Mouse (Mus musculus) embryonic facial prominence, embryonic 12.5 days (tissue): ENCODE measurements at regions not wholly inside any gene's neighbourhood (a gene's known extent, or its start where the extent isn't known, plus 50 kb on each side); places are given as distances from the start of the nearest gene placed in this dataset.
A peak's percentile ranks its signal among the peaks of the same experiment; 100 is the strongest.

Source experiments
- ATAC-seq: fragments of 200-750 bp; cut with Nextera tagmentation; 2 replicates; pipeline ENCODE4 v1.8.0; 2017; ENCODE audit not compliant: insufficient number of reproducible peaks, insufficient read depth, low FRiP score, low TSS enrichment
- H3K27ac ChIP-seq: fragments of 300-500 bp; sonication (generic); 2 replicates; pipeline ENCODE4 v1.5.1; 2016; ENCODE audit warnings: mild to moderate bottlenecking
- H3K27me3 ChIP-seq: fragments of 300-500 bp; sonication (generic); 2 replicates; pipeline ENCODE4 v1.6.1; 2016; ENCODE audit warnings: mild to moderate bottlenecking, moderate library complexity
- H3K36me3 ChIP-seq: fragments of 300-500 bp; sonication (generic); 2 replicates; pipeline ENCODE4 v1.6.1; 2016; ENCODE audit warnings: mild to moderate bottlenecking
- H3K4me1 ChIP-seq: fragments of 300-500 bp; sonication (generic); 2 replicates; pipeline ENCODE4 v1.6.1; 2016
- H3K4me2 ChIP-seq: fragments of 300-500 bp; sonication (generic); replicated peaks from 2 replicates; pipeline ENCODE4 v1.6.1; 2016; ENCODE audit warnings: mild to moderate bottlenecking, moderate library complexity
- H3K4me3 ChIP-seq: fragments of 300-500 bp; sonication (generic); 2 replicates; pipeline ENCODE4 v1.5.1; 2016; ENCODE audit warnings: mild to moderate bottlenecking
- H3K9ac ChIP-seq: fragments of 300-500 bp; sonication (generic); 2 replicates; pipeline ENCODE4 v1.6.1; 2016; ENCODE audit warnings: mild to moderate bottlenecking, moderate library complexity
- H3K9me3 ChIP-seq: fragments of 300-500 bp; sonication (generic); 2 replicates; pipeline ENCODE4 v1.6.1; 2016; ENCODE audit warnings: mild to moderate bottlenecking, moderate library complexity
- WGBS: fragments of 180-500 bp; shearing (Covaris S2); methylation state at CpG from one replicate; pipeline ENCODE4 v1.1.7; 2016; 5-methylcytosine and 5-hydroxymethylcytosine counted together

- Histone ChIP-seq H3K9me3 (no peaks in the 10 kb centered on the region), H3K27me3 (no peaks in the 10 kb centered on the region), H3K36me3 (peaks cover 13% of the 10 kb centered on the region), H3K4me3 (no peak overlapping the region), H3K9ac (no peak overlapping the region), H3K4me2 (no peak overlapping the region), H3K27ac (no peak overlapping the region), H3K4me1 (peaks cover 27% of the 10 kb centered on the region)
- 43% methylated on average over 6 of the region's 6 CpGs for WGBS
- no peak for ATAC-seq
These were observed 171.7 kb upstream of the Mrps10 start for GRCm38 (mm10) chr17:47196992-47197391.

- Histone ChIP-seq H3K36me3 (peaks cover 17% of the 10 kb centered on the region), H3K27me3 (no peaks in the 10 kb centered on the region), H3K4me1 (peaks cover 27% of the 10 kb centered on the region), H3K9ac (no peak overlapping the region), H3K9me3 (no peaks in the 10 kb centered on the region), H3K4me3 (no peak overlapping the region), H3K4me2 (no peak overlapping the region), H3K27ac (no peak overlapping the region)
- ATAC-seq: no peak
- WGBS: 68% methylated on average over 7 of the region's 7 CpGs
These were observed 172.7 kb upstream of the Mrps10 start for GRCm38 (mm10) chr17:47195981-47196380.

- peaks cover 17% of the 10 kb centered on the region for H3K36me3 ChIP-seq
- no peak overlapping the region for H3K4me2 ChIP-seq
- H3K4me1 ChIP-seq: peaks cover 41% of the 10 kb centered on the region
- 90% methylated on average over 14 of the region's 14 CpGs for WGBS
- H3K9me3 ChIP-seq: no peaks in the 10 kb centered on the region
- no peak overlapping the region for H3K4me3 ChIP-seq
- no peak for ATAC-seq
- H3K9ac ChIP-seq: no peak overlapping the region
- H3K27me3 ChIP-seq: no peaks in the 10 kb centered on the region
- no peak overlapping the region for H3K27ac ChIP-seq
These were observed 174.1 kb upstream of the Mrps10 start for GRCm38 (mm10) chr17:47194463-47195012.

- H3K9ac ChIP-seq: no peak overlapping the region
- peaks cover 17% of the 10 kb centered on the region for H3K36me3 ChIP-seq
- no peaks in the 10 kb centered on the region for H3K9me3 ChIP-seq
- no peaks in the 10 kb centered on the region for H3K27me3 ChIP-seq
- no peak overlapping the region for H3K4me3 ChIP-seq
- 92% methylated on average over 3 of the region's 3 CpGs for WGBS
- H3K4me2 ChIP-seq: no peak overlapping the region
- peaks cover 17% of the 10 kb centered on the region for H3K4me1 ChIP-seq
- no peak overlapping the region for H3K27ac ChIP-seq
- ATAC-seq: no peak
These were observed 177.3 kb upstream of the Mrps10 start for GRCm38 (mm10) chr17:47191416-47191815.

- Histone ChIP-seq H3K4me1 (peaks cover 15% of the 10 kb centered on the region), H3K27ac (no peak overlapping the region), H3K9me3 (no peaks in the 10 kb centered on the region), H3K27me3 (no peaks in the 10 kb centered on the region), H3K9ac (no peak overlapping the region), H3K4me3 (no peak overlapping the region), H3K36me3 (peaks cover 17% of the 10 kb centered on the region), H3K4me2 (no peak overlapping the region)
- ATAC-seq: no peak
- 85% methylated on average over 7 of the region's 7 CpGs for WGBS
These were observed 178.9 kb upstream of the Mrps10 start for GRCm38 (mm10) chr17:47189770-47190169.

- ATAC-seq: no peak
- no peaks in the 10 kb centered on the region for H3K27me3 ChIP-seq
- no peak overlapping the region for H3K4me3 ChIP-seq
- H3K9ac ChIP-seq: no peak overlapping the region
- no peaks in the 10 kb centered on the region for H3K36me3 ChIP-seq
- H3K27ac ChIP-seq: 0 out of 2 replicates have a peak overlapping the region, but pooled peaks have one; percentile 17
- 77% methylated on average over 6 of the region's 6 CpGs for WGBS
- peaks cover 21% of the 10 kb centered on the region for H3K4me1 ChIP-seq
- H3K4me2 ChIP-seq: no peak overlapping the region
- no peaks in the 10 kb centered on the region for H3K9me3 ChIP-seq
These were observed 173.8 kb upstream of the Ubr2 start for GRCm38 (mm10) chr17:47184148-47184547.

- 56% methylated on average over 6 of the region's 6 CpGs for WGBS
- Histone ChIP-seq H3K9ac (no peak overlapping the region), H3K27me3 (no peaks in the 10 kb centered on the region), H3K27ac (no peak overlapping the region; the same call in 1 of the 2 replicates), H3K4me1 (peaks cover 40% of the 10 kb centered on the region), H3K4me2 (no peak overlapping the region), H3K4me3 (no peak overlapping the region), H3K9me3 (no peaks in the 10 kb centered on the region), H3K36me3 (no peaks in the 10 kb centered on the region)
- no peak for ATAC-seq
These were observed 171.8 kb upstream of the Ubr2 start for GRCm38 (mm10) chr17:47182118-47182517.

- Histone ChIP-seq H3K4me1 (peaks cover 43% of the 10 kb centered on the region), H3K27me3 (no peaks in the 10 kb centered on the region), H3K36me3 (no peaks in the 10 kb centered on the region), H3K9ac (no peak overlapping the region), H3K9me3 (no peaks in the 10 kb centered on the region), H3K4me3 (no peak overlapping the region), H3K4me2 (peak overlapping the region; percentile 26; the same call in 1 of the 2 replicates), H3K27ac (peak overlapping the region; percentile 64)
- WGBS: 24% methylated on average over 5 of the region's 5 CpGs
- ATAC-seq: peak; percentile 72; the same call in 1 of the 2 replicates
These were observed 169.1 kb upstream of the Ubr2 start for GRCm38 (mm10) chr17:47179410-47179809.

GRCm38 (mm10) chr17:47178705-47179104 is 168.3 kb upstream of the Ubr2 start:
- H3K36me3 ChIP-seq: no peaks in the 10 kb centered on the region
- peaks cover 43% of the 10 kb centered on the region for H3K4me1 ChIP-seq
- no peak for ATAC-seq
- no peak overlapping the region for H3K9ac ChIP-seq
- no peaks in the 10 kb centered on the region for H3K9me3 ChIP-seq
- 21% methylated on average over 5 of the region's 5 CpGs for WGBS
- H3K27ac ChIP-seq: peak overlapping the region; percentile 64
- no peaks in the 10 kb centered on the region for H3K27me3 ChIP-seq
- peak overlapping the region; percentile 26 for H3K4me2 ChIP-seq
- H3K4me3 ChIP-seq: no peak overlapping the region

- H3K4me3 ChIP-seq: no peak overlapping the region
- H3K27me3 ChIP-seq: no peaks in the 10 kb centered on the region
- H3K36me3 ChIP-seq: no peaks in the 10 kb centered on the region
- 72% methylated on average over 8 of the region's 8 CpGs for WGBS
- H3K4me1 ChIP-seq: peaks cover 43% of the 10 kb centered on the region
- H3K9ac ChIP-seq: no peak overlapping the region
- no peaks in the 10 kb centered on the region for H3K9me3 ChIP-seq
- H3K4me2 ChIP-seq: no peak overlapping the region
- no peak for ATAC-seq
- peak overlapping the region; percentile 64; the same call in 1 of the 2 replicates for H3K27ac ChIP-seq
These were observed 167.4 kb upstream of the Ubr2 start for GRCm38 (mm10) chr17:47177671-47178246.

GRCm38 (mm10) chr17:47176328-47176727 is 166.0 kb upstream of the Ubr2 start:
- Histone ChIP-seq H3K4me2 (no peak overlapping the region), H3K27ac (no peak overlapping the region), H3K4me1 (peaks cover 33% of the 10 kb centered on the region), H3K4me3 (no peak overlapping the region), H3K9ac (no peak overlapping the region), H3K27me3 (no peaks in the 10 kb centered on the region), H3K36me3 (no peaks in the 10 kb centered on the region), H3K9me3 (no peaks in the 10 kb centered on the region)
- WGBS: 75% methylated on average over 5 of the region's 5 CpGs
- no peak for ATAC-seq

- 76% methylated on average over 12 of the region's 12 CpGs for WGBS
- no peak overlapping the region for H3K9ac ChIP-seq
- H3K4me3 ChIP-seq: no peak overlapping the region
- no peak overlapping the region for H3K27ac ChIP-seq
- no peaks in the 10 kb centered on the region for H3K9me3 ChIP-seq
- 0 out of 2 replicates have a peak, but pooled peaks cover 2% of the 10 kb centered on the region for H3K36me3 ChIP-seq
- no peaks in the 10 kb centered on the region for H3K27me3 ChIP-seq
- no peak overlapping the region for H3K4me2 ChIP-seq
- ATAC-seq: no peak
- peaks cover 28% of the 10 kb centered on the region for H3K4me1 ChIP-seq
These were observed 164.4 kb upstream of the Ubr2 start for GRCm38 (mm10) chr17:47174748-47175215.
